Mouse (Mus musculus) G1E-ER4 (cell line): ENCODE measurements around the gene Sptbn4. TPM values are rescaled to one million over a fixed set of nuclear protein-coding genes. Genes with fewer than 3 reads are reported as not detected.

Experiments
- GATA1 ChIP-seq: IDR thresholded peaks from one replicate; pipeline ENCODE4 v1.8.0; 2012; ENCODE audit warnings: low read length, inconsistent platforms
- polyA plus RNA-seq: library from polyadenylated mRNA; stranded (reverse); fragments of >175 nt; gene quantifications from 2 replicates; pipeline ENCODE4 v1.2.3, GENCODE M21; 2012

The Sptbn4 gene
- polyA plus RNA-seq, 1 experiment: 0.67 TPM

- no peak for TF ChIP-seq GATA1
Measured at GRCm38 (mm10) chr7:27356861-27357594, 90.5 kb downstream of the Sptbn4 start, which contains the start of gene Gm20479. Gm20479 (minus strand) TSS chr7:27357419.

- TF ChIP-seq GATA1: no peak
Measured at GRCm38 (mm10) chr7:27356248-27356647, 91.2 kb downstream of the Sptbn4 start.

- TF ChIP-seq GATA1: no peak
Measured at GRCm38 (mm10) chr7:27355745-27356240, 91.7 kb downstream of the Sptbn4 start, which contains the start of gene Shkbp1. Shkbp1 (minus strand) TSS chr7:27356019.

- no peak for TF ChIP-seq GATA1
Measured at GRCm38 (mm10) chr7:27355261-27355660, 92.2 kb downstream of the Sptbn4 start.

- TF ChIP-seq GATA1: peak; percentile 43
Measured at GRCm38 (mm10) chr7:27354783-27355182, 92.7 kb downstream of the Sptbn4 start.

- no peak for TF ChIP-seq GATA1
Measured at GRCm38 (mm10) chr7:27354144-27354543, 93.3 kb downstream of the Sptbn4 start.

GRCm38 (mm10) chr7:27345444-27345843, 102.0 kb downstream of the Sptbn4 start:
- no peak for TF ChIP-seq GATA1

GRCm38 (mm10) chr7:27342595-27342994, 104.9 kb downstream of the Sptbn4 start:
- no peak for TF ChIP-seq GATA1

GRCm38 (mm10) chr7:27339519-27339918, 108.0 kb downstream of the Sptbn4 start:
- TF ChIP-seq GATA1: no peak

- no peak for TF ChIP-seq GATA1
Measured at GRCm38 (mm10) chr7:27339114-27339513, 108.4 kb downstream of the Sptbn4 start.

- no peak for TF ChIP-seq GATA1
Measured at GRCm38 (mm10) chr7:27337175-27337853, 110.2 kb downstream of the Sptbn4 start, which contains the start of gene Ltbp4. Ltbp4 (minus strand) TSS chr7:27337692.

- TF ChIP-seq GATA1: no peak
Measured at GRCm38 (mm10) chr7:27335928-27336823, 111.3 kb downstream of the Sptbn4 start.

GRCm38 (mm10) chr7:27335011-27335720, 112.3 kb downstream of the Sptbn4 start:
- TF ChIP-seq GATA1: no peak

- no peak for TF ChIP-seq GATA1
Measured at GRCm38 (mm10) chr7:27334405-27334911, 113.0 kb downstream of the Sptbn4 start.

GRCm38 (mm10) chr7:27333316-27333941, 114.1 kb downstream of the Sptbn4 start:
- TF ChIP-seq GATA1: no peak
